Mouse (Mus musculus) heart, embryonic 14.5 days (tissue): ENCODE measurements around the gene Abcc2. TPM values are rescaled to one million over a fixed set of nuclear protein-coding genes. Genes with fewer than 3 reads are reported as not detected.

ENCODE experiments used
- ATAC-seq: fragments of 200-750 bp; cut with Nextera tagmentation; 2 replicates; pipeline ENCODE4 v1.8.0; 2017; ENCODE audit warnings: low read depth, moderate TSS enrichment; ENCODE audit not compliant: insufficient number of reproducible peaks, insufficient read depth, low FRiP score
- H3K27ac ChIP-seq, 2 experiments: fragments of 200-500 bp in 1 of 2; fragments of 300-500 bp in 1 of 2; sonication (generic) in 1 of 2; replicated peaks in 1 of 2; 2 replicates each; pipeline ENCODE4 v1.5.1; 2012 to 2014; ENCODE audit warnings: low read depth in 2 of 2, low read length in 2 of 2, control low read depth in 1 of 2, mild to moderate bottlenecking in 1 of 2, mixed read lengths in 1 of 2; ENCODE audit not compliant: control insufficient read depth in 1 of 2, insufficient read depth in 1 of 2
- H3K27me3 ChIP-seq: fragments of 300-500 bp; sonication (generic); 2 replicates; pipeline ENCODE4 v1.6.1; 2014; ENCODE audit warnings: mild to moderate bottlenecking, low read length, control low read depth; ENCODE audit not compliant: control insufficient read depth, insufficient read depth
- H3K36me3 ChIP-seq: fragments of 300-500 bp; sonication (generic); 2 replicates; pipeline ENCODE4 v1.6.1; 2014; ENCODE audit warnings: mild to moderate bottlenecking, control low read depth, low read length, mixed read lengths; ENCODE audit not compliant: control insufficient read depth, insufficient read depth
- H3K4me1 ChIP-seq, 2 experiments: fragments of 200-500 bp in 1 of 2; fragments of 300-500 bp in 1 of 2; sonication (generic) in 1 of 2; 2 replicates each; pipeline ENCODE4 v1.6.1; 2012 to 2014; ENCODE audit warnings: low read length in 2 of 2, control low read depth in 1 of 2, mixed read lengths in 1 of 2; ENCODE audit not compliant: control insufficient read depth in 2 of 2, insufficient read depth in 2 of 2
- H3K4me2 ChIP-seq: fragments of 300-500 bp; sonication (generic); 2 replicates; pipeline ENCODE4 v1.6.1; 2014; ENCODE audit warnings: mild to moderate bottlenecking, low read length
- H3K4me3 ChIP-seq, 2 experiments: fragments of 200-500 bp in 1 of 2; fragments of 300-500 bp in 1 of 2; sonication (generic) in 1 of 2; 2 replicates each; pipeline ENCODE4 v1.5.1; 2012 to 2014; ENCODE audit warnings: low read length in 2 of 2, mild to moderate bottlenecking in 2 of 2, control low read depth in 1 of 2, low read depth in 1 of 2, moderate library complexity in 1 of 2; ENCODE audit not compliant: control insufficient read depth in 1 of 2, insufficient read depth in 1 of 2
- H3K9ac ChIP-seq: fragments of 300-500 bp; sonication (generic); 2 replicates; pipeline ENCODE4 v1.6.1; 2014; ENCODE audit warnings: mild to moderate bottlenecking, low read length
- H3K9me3 ChIP-seq: fragments of 300-500 bp; sonication (generic); 2 replicates; pipeline ENCODE4 v1.6.1; 2016; ENCODE audit warnings: low read length, control low read depth; ENCODE audit not compliant: control insufficient read depth
- WGBS: fragments of 180-500 bp; shearing (Covaris S2); extraction: QIAGEN DNeasy Blood & Tissue Kit; methylation state at CpG from one replicate; pipeline ENCODE4 v1.1.7; 2014; 5-methylcytosine and 5-hydroxymethylcytosine counted together
- polyA plus RNA-seq: library from polyadenylated mRNA; unstranded; fragments of >200 nt; fragmentation: Nextera tagmentation; extraction: Ambion mirVana; gene quantifications from 2 replicates; pipeline ENCODE4 v1.2.1, GENCODE M21; 2014

Abcc2 gene
- polyA plus RNA-seq, 1 experiment from 2014 or later = 0.03 TPM

DNA sequence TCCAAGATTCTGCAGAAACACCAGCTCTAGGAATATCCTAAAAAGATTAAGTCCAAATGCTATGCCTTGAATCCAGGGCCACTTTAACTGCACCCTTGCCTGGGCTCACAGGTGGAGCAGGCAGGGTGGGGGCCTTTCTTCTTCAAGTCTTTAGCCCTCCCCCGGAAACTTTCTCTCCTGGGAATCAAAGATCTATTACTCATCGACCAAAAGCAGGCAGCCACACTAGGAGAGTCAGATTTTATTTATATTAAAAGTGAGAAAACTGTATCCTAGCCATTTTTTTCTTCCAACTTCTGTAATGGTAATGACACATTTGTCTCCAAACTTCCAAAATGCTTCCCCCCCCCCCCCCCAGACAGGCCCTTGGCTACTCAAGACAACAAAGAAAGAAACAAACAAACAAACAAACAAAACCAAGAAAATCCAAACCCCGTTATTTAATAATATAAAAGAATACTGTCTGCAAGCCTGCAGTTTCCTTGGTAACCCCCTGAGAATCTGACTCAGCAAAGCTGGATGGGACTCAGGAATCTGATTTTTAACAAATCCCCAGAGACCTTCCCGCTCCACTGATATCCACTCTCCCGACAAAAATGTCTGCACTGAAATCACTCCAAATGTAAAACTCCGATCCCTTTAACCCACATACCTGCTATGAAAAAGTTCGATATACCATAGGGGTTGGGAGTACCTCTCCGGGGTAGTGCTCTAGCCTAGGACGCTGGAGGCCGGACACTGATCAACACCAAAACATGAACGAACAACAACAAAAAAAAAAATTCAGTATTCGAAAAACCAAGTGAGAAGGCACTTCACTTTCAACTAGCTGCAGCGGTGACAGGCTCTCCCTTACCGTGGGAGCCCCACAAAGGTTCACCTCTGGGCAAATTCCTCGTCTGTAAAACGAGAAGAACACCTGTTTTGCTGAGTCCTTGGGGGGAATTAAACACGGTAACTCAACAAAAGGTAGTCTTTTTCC, 96.4 kb downstream of the Abcc2 start:
- Histone ChIP-seq H3K27ac (no peak overlapping the region; a peak in 1 of 4 replicates), H3K4me2 (peak overlapping the region; percentile 70), H3K36me3 (peaks cover 19% of the 10 kb centered on the region), H3K4me1 (peaks cover 6 to 22% of the 10 kb centered on the region in 2 experiments), H3K27me3 (no peaks in the 10 kb centered on the region), H3K4me3 (peak overlapping the region; percentile 65 to 70), H3K9ac (peak overlapping the region; percentile 78), H3K9me3 (no peaks in the 10 kb centered on the region; the same call in 1 of the 2 replicates)
- WGBS = 19% methylated on average over 17 of the region's 17 CpGs
- ATAC-seq = no peak

DNA sequence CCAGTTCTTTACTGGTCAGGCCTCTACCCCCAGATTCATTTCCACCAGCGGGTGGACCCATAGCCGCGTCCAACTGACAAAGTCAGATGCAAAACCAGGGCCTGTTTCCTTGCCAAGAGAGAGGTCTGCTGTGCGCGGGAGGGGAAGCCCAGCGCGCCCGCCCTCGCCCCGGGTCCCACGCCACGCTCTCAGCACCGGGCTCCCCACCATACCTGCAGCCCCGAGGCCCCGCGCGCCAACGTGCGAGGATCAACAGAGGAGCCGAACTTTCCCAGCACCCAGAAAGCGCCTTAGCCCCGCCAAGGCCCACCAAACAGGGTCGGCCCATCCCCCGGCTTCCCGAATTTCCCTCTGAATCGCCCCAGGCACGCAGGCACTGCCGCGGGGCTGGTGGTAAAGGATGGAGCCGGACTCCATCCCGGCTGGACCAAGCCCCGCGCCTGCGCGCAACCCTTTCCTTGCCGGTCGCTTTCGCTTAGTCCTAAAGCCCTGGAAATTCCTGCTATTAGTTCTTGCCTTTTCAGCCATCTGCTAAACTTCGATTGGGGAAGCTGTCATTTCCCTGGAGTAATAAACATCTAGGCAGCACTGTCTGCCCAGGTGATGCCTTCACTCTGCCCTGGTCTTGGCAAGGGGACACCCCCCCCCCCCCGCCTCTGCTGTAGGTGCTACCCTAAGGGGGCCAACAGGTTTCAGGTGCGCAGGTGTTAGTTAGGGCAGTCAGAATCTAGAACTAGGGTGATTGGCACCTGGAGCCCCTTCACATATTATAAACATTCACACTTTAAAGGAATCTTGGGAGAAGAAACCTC, 97.6 kb downstream of the Abcc2 start:
- no peaks in the 10 kb centered on the region; the same call in 1 of the 2 replicates for H3K9me3 ChIP-seq
- peak; percentile 84 for ATAC-seq
- H3K4me3 ChIP-seq = peak overlapping the region; percentile 65 to 70
- H3K4me1 ChIP-seq = peaks cover 6 to 23% of the 10 kb centered on the region in 2 experiments
- 3% methylated on average over 41 of the region's 41 CpGs for WGBS
- H3K27me3 ChIP-seq = no peaks in the 10 kb centered on the region
- peak overlapping the region; percentile 78 for H3K9ac ChIP-seq
- peak overlapping the region; percentile 79 to 82 for H3K27ac ChIP-seq
- peak overlapping the region; percentile 70 for H3K4me2 ChIP-seq
- peaks cover 7% of the 10 kb centered on the region for H3K36me3 ChIP-seq

DNA sequence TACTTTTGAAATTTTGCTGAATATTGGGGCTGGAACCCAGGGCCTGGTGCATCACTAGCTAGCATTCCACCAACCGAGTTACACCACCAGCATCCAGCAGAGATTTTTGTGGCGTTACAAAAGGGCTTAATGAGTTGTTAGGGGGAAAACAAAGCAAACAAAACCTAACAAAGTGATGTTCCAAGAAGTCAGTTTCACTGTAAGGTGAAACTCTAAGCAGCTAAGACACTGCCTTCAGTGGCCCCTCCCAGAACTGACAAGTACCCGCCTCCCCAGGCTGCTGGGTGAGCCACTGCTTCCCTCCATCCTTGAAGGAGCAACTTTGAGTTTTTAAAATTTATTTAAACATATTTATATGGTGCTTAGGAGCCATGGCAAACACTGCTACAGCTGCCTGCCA, 98.4 kb downstream of the Abcc2 start:
- no peaks in the 10 kb centered on the region for H3K36me3 ChIP-seq
- peaks cover 8 to 23% of the 10 kb centered on the region in 2 experiments for H3K4me1 ChIP-seq
- H3K4me3 ChIP-seq = no peak overlapping the region
- 35% methylated on average over 3 of the region's 3 CpGs for WGBS
- no peak overlapping the region for H3K27ac ChIP-seq
- ATAC-seq = no peak
- no peaks in the 10 kb centered on the region for H3K27me3 ChIP-seq
- no peak overlapping the region for H3K9ac ChIP-seq
- no peak overlapping the region for H3K4me2 ChIP-seq
- H3K9me3 ChIP-seq = no peaks in the 10 kb centered on the region; the same call in 1 of the 2 replicates

DNA sequence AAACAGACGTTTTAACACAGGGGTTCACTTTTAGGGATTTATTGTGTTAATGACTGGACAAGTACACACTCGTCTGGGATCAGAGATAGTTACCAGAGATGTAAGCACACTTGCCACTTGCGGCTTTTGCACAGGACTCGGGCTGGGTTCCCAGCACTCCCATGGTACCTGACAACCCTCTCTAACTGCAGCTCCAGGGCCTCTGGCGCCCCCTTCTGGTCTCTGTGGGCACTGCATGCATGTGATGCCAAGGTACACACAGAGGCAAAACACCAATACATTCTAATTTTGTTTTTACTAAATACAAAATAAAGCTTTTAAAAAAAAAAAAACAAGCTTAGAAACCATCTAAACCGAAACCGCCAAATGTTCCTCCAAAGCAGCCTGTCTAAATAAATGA, 99.6 kb downstream of the Abcc2 start:
- H3K27me3 ChIP-seq = no peaks in the 10 kb centered on the region
- peaks cover 8 to 23% of the 10 kb centered on the region in 2 experiments for H3K4me1 ChIP-seq
- ATAC-seq = no peak
- no peaks in the 10 kb centered on the region; the same call in 1 of the 2 replicates for H3K9me3 ChIP-seq
- no peak overlapping the region for H3K4me3 ChIP-seq
- no peaks in the 10 kb centered on the region for H3K36me3 ChIP-seq
- no peak overlapping the region for H3K4me2 ChIP-seq
- no peak overlapping the region for H3K27ac ChIP-seq
- H3K9ac ChIP-seq = no peak overlapping the region
- WGBS = 85% methylated on average over 7 of the region's 7 CpGs

DNA sequence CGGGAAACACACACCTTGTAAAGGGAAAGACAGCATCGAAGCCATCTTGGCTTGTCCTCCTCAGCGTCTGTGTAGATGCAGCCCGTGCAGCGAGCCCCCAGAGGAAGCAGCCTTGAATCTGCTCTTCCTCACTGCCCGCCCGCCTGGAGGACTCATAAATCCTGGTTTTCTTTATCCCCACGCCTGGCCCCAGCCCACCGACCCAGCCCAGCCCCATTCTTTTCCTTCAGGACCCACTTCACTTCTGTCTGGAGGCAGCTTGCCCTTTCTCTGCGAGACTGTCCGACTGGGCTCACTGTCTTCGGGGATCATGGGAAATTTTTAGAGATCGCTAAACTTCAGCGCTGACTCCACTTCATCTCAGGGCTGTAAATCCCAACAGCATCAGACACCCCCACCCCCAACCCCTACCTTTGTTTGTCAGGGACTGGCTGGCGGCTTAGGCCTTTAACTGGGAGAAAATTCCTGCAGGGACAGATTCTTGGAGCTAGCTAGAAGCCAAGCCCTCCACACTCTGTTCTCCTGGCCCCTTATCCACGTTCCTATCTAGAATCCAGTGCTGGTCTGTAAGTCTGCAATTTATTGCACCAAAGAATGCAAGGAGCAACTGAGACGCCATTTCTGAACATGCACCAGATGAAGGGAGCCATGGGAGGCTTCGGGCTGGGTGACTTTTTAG, 101.0 kb downstream of the Abcc2 start:
- H3K27ac ChIP-seq = peak overlapping the region; percentile 12 to 20; a peak in 3 of 4 replicates
- H3K9me3 ChIP-seq = no peaks in the 10 kb centered on the region; the same call in 1 of the 2 replicates
- H3K4me1 ChIP-seq = peaks cover 8 to 21% of the 10 kb centered on the region in 2 experiments
- no peaks in the 10 kb centered on the region for H3K27me3 ChIP-seq
- peak overlapping the region; percentile 57; the same call in 1 of the 2 replicates for H3K9ac ChIP-seq
- no peak for ATAC-seq
- peak overlapping the region in 1 of 2 experiments; percentile 15; a peak in 1 of 4 replicates for H3K4me3 ChIP-seq
- H3K4me2 ChIP-seq = peak overlapping the region; percentile 48
- WGBS = 31% methylated on average over 18 of the region's 18 CpGs
- no peaks in the 10 kb centered on the region for H3K36me3 ChIP-seq

DNA sequence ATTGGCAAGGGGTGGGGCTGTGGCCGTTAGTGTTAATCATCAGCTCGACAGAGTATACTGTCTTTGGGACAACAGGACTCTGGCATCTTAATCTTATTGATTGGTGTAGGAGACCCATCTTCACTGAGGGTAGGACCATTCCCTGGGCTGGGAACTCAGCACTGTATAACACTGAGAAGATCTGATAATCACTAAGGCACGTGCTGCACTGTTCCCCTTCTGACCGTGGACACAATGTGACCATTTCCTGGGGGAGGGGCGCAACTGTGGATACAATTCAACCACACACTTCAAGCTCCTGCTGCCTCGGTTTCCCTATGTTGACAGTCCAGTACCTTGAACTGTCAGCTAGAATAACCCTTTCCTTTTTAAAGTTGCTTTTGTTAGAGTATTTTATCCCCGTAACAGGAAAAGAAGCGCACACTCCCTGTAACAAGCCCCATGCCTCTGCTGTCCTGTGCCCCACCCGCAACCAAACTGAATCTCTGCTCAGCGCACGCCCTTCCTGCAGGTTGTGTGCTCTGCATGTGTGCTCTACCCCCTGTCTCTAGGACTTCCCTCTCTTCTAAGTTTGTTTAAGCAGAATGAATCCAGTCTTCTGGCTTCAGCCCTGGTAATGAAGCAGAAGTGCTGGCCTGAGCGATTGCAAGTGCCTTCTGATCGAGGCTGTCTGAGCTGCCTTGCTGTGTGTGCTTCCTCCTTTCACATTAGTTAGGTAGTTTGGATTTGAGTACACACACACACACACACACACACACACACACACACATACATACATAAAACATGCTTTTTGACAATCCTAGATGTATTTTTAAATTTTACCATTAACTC, 102.9 kb downstream of the Abcc2 start:
- WGBS = 54% methylated on average over 13 of the region's 13 CpGs
- Histone ChIP-seq H3K27me3 (no peaks in the 10 kb centered on the region), H3K4me2 (0 out of 2 replicates have a peak overlapping the region, but pooled peaks have one; percentile 1), H3K4me1 (peaks cover 3 to 10% of the 10 kb centered on the region in 2 experiments), H3K36me3 (0 out of 2 replicates have a peak, but pooled peaks cover 3% of the 10 kb centered on the region), H3K9ac (no peak overlapping the region), H3K27ac (no peak overlapping the region), H3K9me3 (no peaks in the 10 kb centered on the region; the same call in 1 of the 2 replicates), H3K4me3 (no peak overlapping the region)
- ATAC-seq = no peak
